Mouse (Mus musculus): ENCODE measurements around the gene Chpt1.
"Not testable (repeated sequence)": the region's sequence is repeated elsewhere in the genome, so short reads cannot be mapped to it uniquely, and the experiment has no call there.

Chpt1 gene

GRCm38 (mm10) chr10:88494959-88495587, 8.8 kb downstream of the Chpt1 start:
- no peak for DNase-seq (ENCODE audit: low spot score in 2 of 2)

GRCm38 (mm10) chr10:88492658-88493057, 11.2 kb downstream of the Chpt1 start:
- no peak for DNase-seq (ENCODE audit: low spot score in 2 of 2)

- DNase-seq (ENCODE audit: low spot score in 2 of 2): no peak
Measured at GRCm38 (mm10) chr10:88491632-88492031, 12.2 kb downstream of the Chpt1 start.

GRCm38 (mm10) chr10:88488629-88489028, 15.2 kb downstream of the Chpt1 start:
- no peak for DNase-seq (ENCODE audit: low spot score in 2 of 2)

GRCm38 (mm10) chr10:88482866-88483265, 21.0 kb downstream of the Chpt1 start:
- not testable (repeated sequence) for DNase-seq (ENCODE audit: low spot score in 2 of 2)

- no peak for DNase-seq (ENCODE audit: low spot score in 2 of 2)
Measured at GRCm38 (mm10) chr10:88460122-88460820, 43.6 kb downstream of the Chpt1 start.

GRCm38 (mm10) chr10:88459502-88459992, 44.3 kb downstream of the Chpt1 start, which contains the start of gene Sycp3:
Sycp3 (plus strand) TSS chr10:88459569.
- DNase-seq (ENCODE audit: low spot score in 2 of 2): no peak

- DNase-seq (ENCODE audit: low spot score in 2 of 2): no peak
Measured at GRCm38 (mm10) chr10:88457816-88458215, 46.1 kb downstream of the Chpt1 start.

GRCm38 (mm10) chr10:88451990-88452389, 51.9 kb downstream of the Chpt1 start:
- no peak for DNase-seq (ENCODE audit: low spot score in 2 of 2)

- DNase-seq (ENCODE audit: low spot score in 2 of 2): peak; percentile 36 to 43
Measured at GRCm38 (mm10) chr10:88451221-88451620, 52.7 kb downstream of the Chpt1 start.

- no peak for DNase-seq (ENCODE audit: low spot score in 2 of 2)
Measured at GRCm38 (mm10) chr10:88441224-88441623, 62.6 kb downstream of the Chpt1 start.

- no peak for DNase-seq (ENCODE audit: low spot score in 2 of 2)
Measured at GRCm38 (mm10) chr10:88427998-88428397, 75.9 kb downstream of the Chpt1 start.

- DNase-seq (ENCODE audit: low spot score in 2 of 2): no peak
Measured at GRCm38 (mm10) chr10:88426896-88427295, 77.0 kb downstream of the Chpt1 start.

- DNase-seq (ENCODE audit: low spot score in 2 of 2): peak; percentile 49 to 76
Measured at GRCm38 (mm10) chr10:88426158-88426816, 77.6 kb downstream of the Chpt1 start.

GRCm38 (mm10) chr10:88420655-88421435, 83.0 kb downstream of the Chpt1 start:
- DNase-seq (ENCODE audit: low spot score in 2 of 2): no peak

GRCm38 (mm10) chr10:88420141-88420541, 83.7 kb downstream of the Chpt1 start:
- DNase-seq (ENCODE audit: low spot score in 2 of 2): no peak

GRCm38 (mm10) chr10:88417686-88418085, 86.2 kb downstream of the Chpt1 start:
- DNase-seq (ENCODE audit: low spot score in 2 of 2): no peak

- no peak for DNase-seq (ENCODE audit: low spot score in 2 of 2)
Measured at GRCm38 (mm10) chr10:88412290-88412995, 91.4 kb downstream of the Chpt1 start.

GRCm38 (mm10) chr10:88409751-88410150, 94.1 kb downstream of the Chpt1 start:
- DNase-seq (ENCODE audit: low spot score in 2 of 2): no peak

GRCm38 (mm10) chr10:88407875-88408631, 95.8 kb downstream of the Chpt1 start:
- no peak for DNase-seq (ENCODE audit: low spot score in 2 of 2)
